Mouse (Mus musculus): Measurements from ENCODE around the gene Sim2. TPM values are rescaled to one million over a fixed set of nuclear protein-coding genes. Genes with fewer than 3 reads are reported as not detected.

Gene Sim2
- total RNA-seq, 4 experiments from 2014 or later = 0.06 TPM; not detected in 3

- DNase-seq (ENCODE audit: low spot score) = no peak
Measured at GRCm38 (mm10) chr16:94078318-94079074, 6.2 kb upstream of the Sim2 start.

- no peak for DNase-seq (ENCODE audit: low spot score)
Measured at GRCm38 (mm10) chr16:94079075-94079855, 5.5 kb upstream of the Sim2 start.

- DNase-seq (ENCODE audit: low spot score) = no peak
Measured at GRCm38 (mm10) chr16:94079856-94080555, 4.7 kb upstream of the Sim2 start.

GRCm38 (mm10) chr16:94081596-94081995 is 3.1 kb upstream of the Sim2 start:
- no peak for DNase-seq (ENCODE audit: low spot score)

GRCm38 (mm10) chr16:94081996-94082708 is 2.6 kb upstream of the Sim2 start:
- no peak for DNase-seq (ENCODE audit: low spot score)

- DNase-seq (ENCODE audit: low spot score) = no peak
Measured at GRCm38 (mm10) chr16:94082960-94083847, 1.5 kb upstream of the Sim2 start.

- DNase-seq (ENCODE audit: low spot score) = no peak
Measured at GRCm38 (mm10) chr16:94083848-94084525, 744 bp upstream of the Sim2 start.

GRCm38 (mm10) chr16:94085603-94086285 is 1.0 kb downstream of the Sim2 start:
- DNase-seq (ENCODE audit: low spot score) = no peak

GRCm38 (mm10) chr16:94086701-94087569 is 2.2 kb downstream of the Sim2 start:
- no peak for DNase-seq (ENCODE audit: low spot score)

GRCm38 (mm10) chr16:94087570-94088225 is 3.0 kb downstream of the Sim2 start:
- DNase-seq (ENCODE audit: low spot score) = no peak

- DNase-seq (ENCODE audit: low spot score) = no peak
Measured at GRCm38 (mm10) chr16:94088226-94088748, 3.6 kb downstream of the Sim2 start.

GRCm38 (mm10) chr16:94088819-94089692 is 4.3 kb downstream of the Sim2 start:
- no peak for DNase-seq (ENCODE audit: low spot score)

GRCm38 (mm10) chr16:94092511-94093150 is 7.9 kb downstream of the Sim2 start:
- DNase-seq (ENCODE audit: low spot score) = no peak

- no peak for DNase-seq (ENCODE audit: low spot score)
Measured at GRCm38 (mm10) chr16:94093151-94093863, 8.6 kb downstream of the Sim2 start.

Measured in heart, adult 8-10 months (tissue).